Mouse (Mus musculus) liver, embryonic 16.5 days (tissue): ENCODE measurements at regions not wholly inside any gene's neighbourhood (a gene's known extent, or its start where the extent isn't known, plus 50 kb on each side); places are given as distances from the start of the nearest gene placed in this dataset.

Experiments
- ATAC-seq: fragments of 200-750 bp; cut with Nextera tagmentation; 2 replicates; pipeline ENCODE4 v1.8.0; 2017; ENCODE audit warnings: low read depth, mild to moderate bottlenecking, moderate number of reproducible peaks, moderate library complexity
- H3K27ac ChIP-seq: fragments of 300-500 bp; sonication (generic); 2 replicates; pipeline ENCODE4 v1.5.1; 2014; ENCODE audit warnings: mild to moderate bottlenecking, low read length
- H3K27me3 ChIP-seq: fragments of 300-500 bp; sonication (generic); 2 replicates; pipeline ENCODE4 v1.6.1; 2014; ENCODE audit warnings: low read depth, low read length, mixed read lengths; ENCODE audit not compliant: control insufficient read depth, insufficient read depth
- H3K36me3 ChIP-seq: fragments of 300-500 bp; sonication (generic); 2 replicates; pipeline ENCODE4 v1.6.1; 2014; ENCODE audit warnings: mild to moderate bottlenecking; ENCODE audit not compliant: control insufficient read depth, insufficient read depth
- H3K4me1 ChIP-seq: fragments of 300-500 bp; sonication (generic); 2 replicates; pipeline ENCODE4 v1.6.1; 2014; ENCODE audit warnings: low read depth, low read length, mixed read lengths; ENCODE audit not compliant: control insufficient read depth
- H3K4me2 ChIP-seq: fragments of 300-500 bp; sonication (generic); 2 replicates; pipeline ENCODE4 v1.6.1; 2014; ENCODE audit warnings: low read depth, low read length, mixed read lengths
- H3K4me3 ChIP-seq: fragments of 300-500 bp; sonication (generic); 2 replicates; pipeline ENCODE4 v1.5.1; 2014; ENCODE audit warnings: low read depth, mild to moderate bottlenecking, low read length
- H3K9ac ChIP-seq: fragments of 300-500 bp; sonication (generic); 2 replicates; pipeline ENCODE4 v1.6.1; 2014; ENCODE audit warnings: low read depth, low read length
- H3K9me3 ChIP-seq: fragments of 300-500 bp; sonication (generic); replicated peaks from 2 replicates; pipeline ENCODE4 v1.6.1; 2016; ENCODE audit warnings: low read length; ENCODE audit not compliant: control insufficient read depth
- WGBS: fragments of 180-500 bp; shearing (Covaris S2); extraction: QIAGEN DNeasy Blood & Tissue Kit; methylation state at CpG from one replicate; pipeline ENCODE4 v1.1.7; 2014; ENCODE audit not compliant: insufficient replicate concordance; 5-methylcytosine and 5-hydroxymethylcytosine counted together

DNA sequence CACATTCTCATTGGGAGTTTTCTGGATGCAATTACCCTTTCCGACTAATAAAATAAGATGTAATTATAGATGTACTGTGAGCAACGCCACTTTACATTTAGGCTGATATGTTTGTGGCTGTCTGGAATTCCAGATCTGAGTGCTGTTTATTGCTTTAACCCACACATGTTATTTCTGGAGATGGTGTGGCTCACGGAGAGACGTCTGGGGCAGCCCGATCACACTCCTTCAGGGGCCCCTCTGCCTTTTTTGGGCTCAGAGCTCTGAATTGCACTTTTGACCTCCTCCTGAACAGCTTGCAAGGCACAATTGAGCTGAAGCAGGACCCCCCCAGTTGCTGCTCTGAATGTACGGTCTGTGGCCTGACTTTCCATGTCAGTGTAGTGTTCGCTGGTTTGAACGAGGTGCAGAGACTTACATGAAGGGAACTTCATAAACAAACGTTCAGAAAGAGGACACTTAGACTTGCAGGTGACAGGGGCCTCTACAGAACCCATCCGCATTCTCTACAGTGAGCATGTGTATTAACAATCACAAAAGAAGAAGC lies 55.1 kb upstream of the Sfrp2 start:
- Histone ChIP-seq H3K4me3 (no peak overlapping the region), H3K9ac (no peak overlapping the region), H3K4me2 (no peak overlapping the region), H3K4me1 (no peaks in the 10 kb centered on the region), H3K27me3 (no peaks in the 10 kb centered on the region), H3K9me3 (no peaks in the 10 kb centered on the region), H3K27ac (no peak overlapping the region), H3K36me3 (no peaks in the 10 kb centered on the region)
- no peak for ATAC-seq
- WGBS, result 59% methylated on average over 10 of the region's 10 CpGs

DNA sequence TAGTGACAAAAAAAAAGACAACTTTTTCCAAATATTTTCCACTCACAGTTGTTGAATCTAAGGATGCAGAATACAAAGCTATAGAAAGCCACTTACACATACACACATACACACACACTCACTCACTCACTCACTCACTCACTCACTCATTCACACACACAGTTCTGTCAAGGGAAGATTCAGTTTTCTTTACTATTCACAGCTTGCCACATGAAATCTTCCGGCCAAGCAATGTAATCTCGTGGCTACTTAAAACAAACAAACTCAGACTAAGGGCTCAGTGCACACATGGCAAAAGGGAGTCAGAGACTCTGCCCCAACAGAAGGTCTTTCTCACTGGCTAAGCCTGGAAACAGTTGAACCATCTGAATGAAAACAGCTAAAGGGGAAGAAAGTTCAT lies 53.8 kb upstream of the Sfrp2 start:
- H3K4me3 ChIP-seq, result no peak overlapping the region
- no peaks in the 10 kb centered on the region for H3K9me3 ChIP-seq
- no peak overlapping the region for H3K27ac ChIP-seq
- H3K4me2 ChIP-seq, result no peak overlapping the region
- H3K27me3 ChIP-seq, result no peaks in the 10 kb centered on the region
- no peaks in the 10 kb centered on the region for H3K4me1 ChIP-seq
- WGBS, result 47% methylated on average over 2 of the region's 2 CpGs
- ATAC-seq, result no peak
- no peak overlapping the region for H3K9ac ChIP-seq
- no peaks in the 10 kb centered on the region for H3K36me3 ChIP-seq

DNA sequence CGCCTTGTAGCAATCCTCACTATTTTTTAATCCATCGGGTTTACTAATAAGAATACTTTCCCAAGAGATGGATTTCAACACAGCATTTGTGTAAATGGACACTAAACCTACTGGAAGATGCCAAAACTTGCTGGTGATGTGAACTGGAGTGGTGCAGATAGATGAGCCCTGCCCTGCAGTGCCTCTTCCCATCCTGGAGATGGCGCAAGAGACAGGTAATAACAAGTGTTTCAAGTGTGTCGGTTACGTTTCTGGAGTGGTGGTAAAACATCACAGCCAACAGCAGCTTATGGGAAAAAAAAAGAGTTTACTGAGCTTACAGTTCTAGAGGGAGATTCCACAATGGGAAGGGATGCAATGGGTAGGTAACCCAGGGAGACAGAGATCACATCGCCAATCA lies 51.5 kb upstream of the Sfrp2 start:
- Histone ChIP-seq H3K4me1 (no peaks in the 10 kb centered on the region), H3K4me3 (no peak overlapping the region), H3K9ac (no peak overlapping the region), H3K9me3 (no peaks in the 10 kb centered on the region), H3K36me3 (no peaks in the 10 kb centered on the region), H3K27me3 (no peaks in the 10 kb centered on the region), H3K27ac (no peak overlapping the region), H3K4me2 (no peak overlapping the region)
- 48% methylated on average over 6 of the region's 6 CpGs for WGBS
- no peak for ATAC-seq
